Mouse (Mus musculus): ENCODE results near the gene Pik3c2a. TPM values are rescaled to one million over a fixed set of nuclear protein-coding genes. Genes with fewer than 3 reads are reported as not detected.

The Pik3c2a gene
- total and polyA plus RNA-seq, 3 experiments = 10.9 to 35.3 (median 14.3) TPM

- peaks cover 29 to 41% of the 10 kb centered on the region in 2 experiments for H3K36me3 ChIP-seq (replicated peaks in 1 of 2; ENCODE audit: control insufficient read depth in 1 of 2, insufficient read depth in 1 of 2, low read length in 1 of 2)
- H3K9me3 ChIP-seq (replicated peaks; ENCODE audit: low read length) = no peaks in the 10 kb centered on the region
- in situ Hi-C loops (cut with MboI; ENCODE audit: low pct_ligation_motif_present, low pct_unique_long_range_greater_than_20kb, low sequenced_read_pairs) (loop anchor here (25.0 kb wide), 2 partner anchors 184 to 284 kb away; partner anchors contain the start of gene Nucb2), dilution Hi-C loops (cut with MboI; ENCODE audit: extremely low pct_ligation_motif_present, extremely low pct_unique_long_range_greater_than_20kb, low sequenced_read_pairs) (no loop called here)
- no peaks in the 10 kb centered on the region for H3K27me3 ChIP-seq (replicated peaks)
- no peak overlapping the region for H3K4me3 ChIP-seq (replicated peaks in 1 of 3; ENCODE audit: low read depth in 2 of 3, low read length in 2 of 3, poor library complexity in 1 of 3)
- peaks cover 14% of the 10 kb centered on the region for H3K79me2 ChIP-seq (replicated peaks; ENCODE audit: control insufficient read depth, extremely low read depth, insufficient read depth, poor library complexity, severe bottlenecking)
- no peak overlapping the region for H3K27ac ChIP-seq (ENCODE audit: insufficient read depth, low read depth)
- TF ChIP-seq RAD21 (IDR thresholded peaks at IDR 0.05; ENCODE audit: low read depth, low read length) (no peak), JUND (conservative IDR thresholded peaks at IDR 0.05; ENCODE audit: low read depth, low read length) (no peak), EP300 (IDR thresholded peaks at IDR 0.05; ENCODE audit: low read length) (no peak), MYC (IDR thresholded peaks at IDR 0.05; ENCODE audit: low read depth, low read length) (no peak), UBTF (IDR thresholded peaks at IDR 0.05; ENCODE audit: low read depth, low read length) (no peak), ZMIZ1 (IDR thresholded peaks at IDR 0.05; ENCODE audit: low read depth, low read length) (no peak), NELFE (IDR thresholded peaks at IDR 0.05; ENCODE audit: low read depth, low read length) (no peak), ZNF384 (IDR thresholded peaks at IDR 0.05; ENCODE audit: low read depth, low read length) (no peak), BHLHE40 (IDR thresholded peaks at IDR 0.05; ENCODE audit: low read depth, low read length) (no peak), ELF1 (IDR thresholded peaks at IDR 0.05; ENCODE audit: low read depth, low read length) (no peak), MEF2A (IDR thresholded peaks at IDR 0.05; ENCODE audit: borderline replicate concordance, low read depth, low read length) (no peak), USF2 (conservative IDR thresholded peaks at IDR 0.05; ENCODE audit: low read depth, low read length) (no peak), CHD1 (IDR thresholded peaks at IDR 0.05; ENCODE audit: low read depth, low read length) (no peak), MAZ (IDR thresholded peaks at IDR 0.05; ENCODE audit: low read depth, low read length) (no peak), NRF1 (IDR thresholded peaks at IDR 0.05; ENCODE audit: low read depth, low read length) (no peak), JUN (IDR thresholded peaks at IDR 0.05; ENCODE audit: insufficient read depth, low read depth, low read length) (no peak), E2F4 (IDR thresholded peaks at IDR 0.05; ENCODE audit: insufficient replicate concordance, low read depth, low read length) (no peak)
- no peak for DNase-seq (ENCODE audit: extremely low read depth)
- no peak overlapping the region for H3K9ac ChIP-seq (ENCODE audit: insufficient read depth, low read depth)
- H3K4me1 ChIP-seq (ENCODE audit: control insufficient read depth in 1 of 2, insufficient read depth in 2 of 2) = peaks cover 0 to 32% of the 10 kb centered on the region in 2 experiments; a peak in 2 of 4 replicates
- no peak overlapping the region for H3K4me2 ChIP-seq (ENCODE audit: insufficient read depth, low read depth, poor library complexity, severe bottlenecking)
Observed at GRCm38 (mm10) chr7:116328777-116329176, 114.5 kb downstream of the Pik3c2a start.

- dilution Hi-C loops (cut with MboI; ENCODE audit: extremely low pct_ligation_motif_present, extremely low pct_unique_long_range_greater_than_20kb, low sequenced_read_pairs) = no loop called here
- peak; percentile 64 for DNase-seq (ENCODE audit: extremely low read depth)
- no peak overlapping the region for H3K4me2 ChIP-seq (ENCODE audit: insufficient read depth, low read depth, poor library complexity, severe bottlenecking)
- TF ChIP-seq USF1 (IDR thresholded peaks at IDR 0.05; ENCODE audit: low read depth, low read length) (no peak), SMC3 (IDR thresholded peaks at IDR 0.05; ENCODE audit: low read depth, low read length) (no peak), MAZ (IDR thresholded peaks at IDR 0.05; ENCODE audit: low read depth, low read length) (no peak), KAT2A (IDR thresholded peaks at IDR 0.05; ENCODE audit: insufficient replicate concordance, low read length) (no peak), E2F4 (IDR thresholded peaks at IDR 0.05; ENCODE audit: insufficient replicate concordance, low read depth, low read length) (no peak), HCFC1 (IDR thresholded peaks at IDR 0.05; ENCODE audit: low read depth, low read length) (no peak), MEF2A (IDR thresholded peaks at IDR 0.05; ENCODE audit: borderline replicate concordance, low read depth, low read length) (no peak), EP300 (IDR thresholded peaks at IDR 0.05; ENCODE audit: low read length) (no peak), SIN3A (IDR thresholded peaks at IDR 0.05; ENCODE audit: low read length) (no peak), USF2 (conservative IDR thresholded peaks at IDR 0.05; ENCODE audit: low read depth, low read length) (no peak), NELFE (IDR thresholded peaks at IDR 0.05; ENCODE audit: low read depth, low read length) (no peak), PAX5 (IDR thresholded peaks at IDR 0.05; ENCODE audit: low read length) (no peak), JUND (conservative IDR thresholded peaks at IDR 0.05; ENCODE audit: low read depth, low read length) (no peak), POLR2AphosphoS2 (IDR thresholded peaks at IDR 0.05; ENCODE audit: low read depth, low read length) (no peak), CTCF (conservative IDR thresholded peaks at IDR 0.05 in 1 of 2, IDR thresholded peaks at IDR 0.05 in 1 of 2; ENCODE audit: low read depth in 2 of 2, low read length in 2 of 2) (no peak), BHLHE40 (IDR thresholded peaks at IDR 0.05; ENCODE audit: low read depth, low read length) (no peak), CHD1 (IDR thresholded peaks at IDR 0.05; ENCODE audit: low read depth, low read length) (no peak), ZMIZ1 (IDR thresholded peaks at IDR 0.05; ENCODE audit: low read depth, low read length) (no peak), ZKSCAN1 (IDR thresholded peaks at IDR 0.05; ENCODE audit: borderline replicate concordance, low read depth, low read length) (no peak), MYC (IDR thresholded peaks at IDR 0.05; ENCODE audit: low read depth, low read length) (no peak)
- in situ Hi-C loops (cut with MboI; ENCODE audit: low pct_ligation_motif_present, low pct_unique_long_range_greater_than_20kb, low sequenced_read_pairs) = loop anchor here (25.0 kb wide), 2 partner anchors 184 to 284 kb away; partner anchors contain the start of gene Nucb2
- peaks cover 5% of the 10 kb centered on the region for H3K79me2 ChIP-seq (replicated peaks; ENCODE audit: control insufficient read depth, extremely low read depth, insufficient read depth, poor library complexity, severe bottlenecking)
- H3K36me3 ChIP-seq (replicated peaks in 1 of 2; ENCODE audit: control insufficient read depth in 1 of 2, insufficient read depth in 1 of 2, low read length in 1 of 2) = peaks cover 29 to 39% of the 10 kb centered on the region in 2 experiments
- no peaks in the 10 kb centered on the region for H3K27me3 ChIP-seq (replicated peaks)
- H3K9me3 ChIP-seq (replicated peaks; ENCODE audit: low read length) = no peaks in the 10 kb centered on the region
- H3K4me1 ChIP-seq (ENCODE audit: control insufficient read depth in 1 of 2, insufficient read depth in 2 of 2) = peaks cover 0 to 36% of the 10 kb centered on the region in 2 experiments; a peak in 2 of 4 replicates
- no peak overlapping the region for H3K9ac ChIP-seq (ENCODE audit: insufficient read depth, low read depth)
- no peak overlapping the region for H3K4me3 ChIP-seq (replicated peaks in 1 of 3; ENCODE audit: low read depth in 2 of 3, low read length in 2 of 3, poor library complexity in 1 of 3)
- no peak overlapping the region for H3K27ac ChIP-seq (ENCODE audit: insufficient read depth, low read depth)
Observed at GRCm38 (mm10) chr7:116327901-116328300, 115.3 kb downstream of the Pik3c2a start.

Measured in CH12.LX (cell line).